Mouse (Mus musculus): ENCODE data around the gene Serpinb7.

DNA sequence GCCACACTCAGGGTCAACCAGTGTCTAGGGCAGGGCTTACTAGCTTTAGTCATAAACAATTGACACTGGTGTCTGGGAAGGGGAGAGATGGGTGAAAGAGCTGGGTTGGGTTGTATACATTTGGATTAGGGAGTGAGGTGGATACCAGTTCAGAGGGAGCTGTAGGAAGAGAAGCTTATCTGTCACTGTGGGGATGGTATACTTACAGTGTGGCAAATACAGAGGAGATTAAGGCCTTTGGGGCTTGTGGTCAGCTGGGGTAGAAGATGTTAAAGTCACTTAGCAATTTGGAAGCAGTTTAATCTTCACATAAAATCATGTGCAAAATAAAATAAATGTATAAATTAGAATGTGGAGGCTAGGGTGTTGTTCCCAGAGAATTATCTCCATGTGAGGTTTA, 21.1 kb upstream of the Serpinb7 start:
- no peak for TF ChIP-seq POLR2A (IDR thresholded peaks at IDR 0.05; ENCODE audit: borderline replicate concordance, control insufficient read depth, low read depth, low read length)
- no peak for TF ChIP-seq CTCF (IDR thresholded peaks at IDR 0.05; ENCODE audit: control insufficient read depth, insufficient read depth, low read length)

All from bone marrow, adult 2 months (tissue).